Mouse (Mus musculus) MEL (cell line): ENCODE data around the gene Ear6. TPM values are rescaled to one million over a fixed set of nuclear protein-coding genes. Genes with fewer than 3 reads are reported as not detected.

Experiments used
- DNase-seq: peaks from one replicate; pipeline ENCODE4 v3.0.0; 2011; ENCODE audit warnings: low read depth, low spot score
- H3K27ac ChIP-seq: 2 replicates; pipeline ENCODE4 v1.5.1; 2012; ENCODE audit warnings: low read depth, mild to moderate bottlenecking, control low read depth, low read length, moderate library complexity; ENCODE audit not compliant: control insufficient read depth
- H3K27me3 ChIP-seq, 2 experiments: fragments of 150-350 bp in 1 of 2; sonication (generic) in 1 of 2; 2 replicates each; pipeline ENCODE4 v1.6.1; 2012; ENCODE audit warnings: low read length in 2 of 2, mild to moderate bottlenecking in 2 of 2, improper control_type of control experiment in 1 of 2, moderate library complexity in 1 of 2; ENCODE audit not compliant: insufficient read depth in 2 of 2, control insufficient read depth in 1 of 2
- H3K36me3 ChIP-seq, 2 experiments: 2 replicates each; pipeline ENCODE4 v1.6.1; 2012 to 2014; ENCODE audit warnings: low read length in 2 of 2, improper control_type of control experiment in 1 of 2, inconsistent platforms in 1 of 2, mild to moderate bottlenecking in 1 of 2; ENCODE audit not compliant: insufficient read depth in 2 of 2, control insufficient read depth in 1 of 2
- H3K4me1 ChIP-seq, 2 experiments: fragments of 150-350 bp in 1 of 2; sonication (generic) in 1 of 2; 2 replicates each; pipeline ENCODE4 v1.6.1; 2012; ENCODE audit warnings: low read length in 2 of 2, improper control_type of control experiment in 1 of 2, mild to moderate bottlenecking in 1 of 2; ENCODE audit not compliant: insufficient read depth in 2 of 2, control insufficient read depth in 1 of 2
- H3K4me3 ChIP-seq, 2 experiments: fragments of 150-350 bp in 1 of 2; sonication (generic) in 1 of 2; 2 replicates each; pipeline ENCODE4 v1.5.1; 2012; ENCODE audit warnings: low read depth in 2 of 2, low read length in 2 of 2, mild to moderate bottlenecking in 2 of 2, moderate library complexity in 2 of 2, control low read depth in 1 of 2, improper control_type of control experiment in 1 of 2; ENCODE audit not compliant: control insufficient read depth in 1 of 2, insufficient read depth in 1 of 2
- H3K79me2 ChIP-seq: 2 replicates; pipeline ENCODE4 v1.6.1; 2012; ENCODE audit warnings: mild to moderate bottlenecking, low read length, moderate library complexity; ENCODE audit not compliant: control insufficient read depth, poor library complexity, insufficient read depth
- H3K9ac ChIP-seq: 2 replicates; pipeline ENCODE4 v1.6.1; 2012; ENCODE audit warnings: low read depth, mild to moderate bottlenecking, control low read depth, low read length, moderate library complexity; ENCODE audit not compliant: control insufficient read depth, poor library complexity, severe bottlenecking
- H3K9me3 ChIP-seq: fragments of 150-350 bp; sonication (generic); replicated peaks from 2 replicates; pipeline ENCODE4 v1.6.1; 2012; ENCODE audit warnings: mild to moderate bottlenecking, low read length, improper control_type of control experiment, moderate library complexity; ENCODE audit not compliant: insufficient read depth
- BHLHE40 ChIP-seq: IDR thresholded peaks from 2 replicates; pipeline ENCODE4 v1.6.1; 2012; ENCODE audit warnings: low read depth, mild to moderate bottlenecking, inconsistent platforms, low read length, improper control_type of control experiment, borderline replicate concordance
- CHD2 ChIP-seq: IDR thresholded peaks from 2 replicates; pipeline ENCODE4 v1.6.1; 2011; ENCODE audit warnings: low read length, improper control_type of control experiment
- CTCF ChIP-seq, 3 experiments: IDR thresholded peaks in 2 of 3; conservative IDR thresholded peaks in 1 of 3; 2 replicates each; pipeline ENCODE4 v1.5.1; 2011 to 2012; ENCODE audit warnings: low read length in 3 of 3, low read depth in 2 of 3, mild to moderate bottlenecking in 2 of 3, improper control_type of control experiment in 1 of 3, inconsistent platforms in 1 of 3, mixed read lengths in 1 of 3, moderate library complexity in 1 of 3; ENCODE audit not compliant: control insufficient read depth in 1 of 3, insufficient read depth in 1 of 3, poor library complexity in 1 of 3, severe bottlenecking in 1 of 3
- ELF1 ChIP-seq: IDR thresholded peaks from 2 replicates; pipeline ENCODE4 v1.6.1; 2014; ENCODE audit warnings: low read depth, mild to moderate bottlenecking, inconsistent platforms, low read length, improper control_type of control experiment, moderate library complexity
- EP300 ChIP-seq, 2 experiments: IDR thresholded peaks; 2 replicates each; pipeline ENCODE4 v1.6.1; 2011; ENCODE audit warnings: improper control_type of control experiment in 2 of 2, low read length in 2 of 2, low read depth in 1 of 2, mild to moderate bottlenecking in 1 of 2
- GATA1 ChIP-seq: IDR thresholded peaks from 2 replicates; pipeline ENCODE4 v1.6.1; 2011; ENCODE audit warnings: low read depth, low read length, improper control_type of control experiment
- KAT2A ChIP-seq: conservative IDR thresholded peaks from 2 replicates; pipeline ENCODE4 v1.6.1; 2012; ENCODE audit warnings: low read depth, low read length, improper control_type of control experiment, inconsistent platforms
- MAFK ChIP-seq: IDR thresholded peaks from 2 replicates; pipeline ENCODE4 v1.6.1; 2011; ENCODE audit warnings: low read depth, mild to moderate bottlenecking, low read length, improper control_type of control experiment, borderline replicate concordance
- MYC ChIP-seq: IDR thresholded peaks from 2 replicates; pipeline ENCODE4 v1.6.1; 2011; ENCODE audit warnings: low read depth, mild to moderate bottlenecking, low read length, improper control_type of control experiment, moderate library complexity
- NELFE ChIP-seq: IDR thresholded peaks from 2 replicates; pipeline ENCODE4 v1.6.1; 2011; ENCODE audit warnings: low read depth, low read length, improper control_type of control experiment
- POLR2AphosphoS2 ChIP-seq: IDR thresholded peaks from 2 replicates; pipeline ENCODE4 v1.6.1; 2011; ENCODE audit warnings: low read length, improper control_type of control experiment
- RAD21 ChIP-seq: IDR thresholded peaks from 2 replicates; pipeline ENCODE4 v1.6.1; 2011; ENCODE audit warnings: mild to moderate bottlenecking, low read depth, low read length, improper control_type of control experiment
- TAL1 ChIP-seq: IDR thresholded peaks from 2 replicates; pipeline ENCODE4 v1.6.1; 2012; ENCODE audit warnings: mild to moderate bottlenecking, inconsistent platforms, low read length, moderate library complexity, mixed read lengths
- TCF12 ChIP-seq: IDR thresholded peaks from 2 replicates; pipeline ENCODE4 v1.6.1; 2014; ENCODE audit warnings: low read depth, mild to moderate bottlenecking, inconsistent platforms, low read length, improper control_type of control experiment, moderate library complexity
- USF1 ChIP-seq: IDR thresholded peaks from 2 replicates; pipeline ENCODE4 v1.6.1; 2014; ENCODE audit warnings: low read depth, mild to moderate bottlenecking, inconsistent platforms, low read length, improper control_type of control experiment, moderate library complexity
- ZMIZ1 ChIP-seq: IDR thresholded peaks from 2 replicates; pipeline ENCODE4 v1.6.1; 2012; ENCODE audit warnings: low read depth, mild to moderate bottlenecking, inconsistent platforms, low read length, improper control_type of control experiment, moderate library complexity
- ZNF384 ChIP-seq: IDR thresholded peaks from 2 replicates; pipeline ENCODE4 v1.6.1; 2012; ENCODE audit warnings: low read depth, mild to moderate bottlenecking, inconsistent platforms, low read length, improper control_type of control experiment
- polyA plus RNA-seq, 2 experiments: library from polyadenylated mRNA; stranded (reverse) in 1 of 2; unstranded in 1 of 2; fragments of >175 nt in 1 of 2; fragments of >200 nt in 1 of 2; gene quantifications; 2 replicates each; pipeline versions ENCODE4 v1.2.1 to v1.2.4; 2012; ENCODE audit warnings: low replicate concordance in 2 of 2, low read depth in 1 of 2; ENCODE audit not compliant: insufficient read length in 2 of 2, insufficient read depth in 1 of 2, missing spikeins in 1 of 2
- total RNA-seq: library from RNA; depleted of rRNA; stranded (reverse); fragments of 300-350 nt; gene quantifications from 2 replicates; pipeline ENCODE4 v1.2.3, GENCODE M21; 2012

Gene Ear6
- total and polyA plus RNA-seq, 3 experiments: not detected

DNA sequence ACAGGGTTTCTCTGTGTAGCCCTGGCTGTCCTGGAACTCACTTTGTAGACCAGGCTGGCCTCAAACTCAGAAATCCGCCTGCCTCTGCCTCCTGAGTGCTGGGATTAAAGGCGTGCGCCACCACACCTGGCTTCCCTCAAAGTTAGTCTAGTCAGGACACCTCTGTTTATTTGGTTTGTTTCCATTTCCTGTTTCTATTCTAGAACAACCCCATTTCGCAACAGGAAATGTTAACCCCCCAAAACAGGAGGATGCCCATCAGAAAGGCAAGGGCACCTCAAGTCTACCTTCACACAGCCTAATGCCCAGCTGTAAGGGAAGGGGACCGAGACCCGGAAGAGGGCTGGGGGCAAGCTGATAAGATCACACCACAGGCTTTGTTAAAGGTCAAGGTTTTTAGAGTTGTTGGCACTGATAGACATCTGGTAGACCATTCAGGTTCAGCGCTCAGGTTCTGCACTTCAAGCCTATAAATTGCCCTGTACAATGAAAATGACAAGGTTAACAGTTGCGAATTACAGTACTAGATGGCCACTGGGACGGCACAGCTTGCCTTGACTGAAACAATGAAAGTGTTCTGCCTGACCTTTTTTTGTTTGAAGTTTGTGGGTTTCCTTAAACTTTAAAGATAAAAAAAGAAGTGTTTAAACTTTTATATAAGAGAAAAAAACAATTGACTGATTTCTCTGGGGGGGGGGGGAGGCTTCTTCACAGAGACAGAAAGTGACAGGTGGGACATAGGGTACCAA lies 38.9 kb downstream of the Ear6 start, which contains the start of gene Slc39a2:
Gene Slc39a2, plus strand, starts transcription at position 699 of the 749 bp plus-strand sequence.
- H3K27me3 ChIP-seq: no peaks in the 10 kb centered on the region
- H3K36me3 ChIP-seq: peaks cover 0 to 8% of the 10 kb centered on the region in 2 experiments; a peak in 2 of 4 replicates
- H3K27ac ChIP-seq: no peak within 1 kb of the TSS
- DNase-seq: no peak
- no peaks in the 10 kb centered on the region for H3K79me2 ChIP-seq
- no peak within 1 kb of the TSS for H3K9ac ChIP-seq
- H3K9me3 ChIP-seq: no peaks in the 10 kb centered on the region
- TF ChIP-seq MAFK (no peak), POLR2AphosphoS2 (no peak), TCF12 (no peak), NELFE (no peak), KAT2A (no peak), ELF1 (no peak), RAD21 (no peak), USF1 (no peak), BHLHE40 (no peak), CTCF (IDR thresholded peaks at IDR 0.05 in 2 of 3, conservative IDR thresholded peaks at IDR 0.05 in 1 of 3; ENCODE audit: control insufficient read depth in 1 of 3, insufficient read depth in 1 of 3, low read depth in 2 of 3, low read length in 3 of 3, poor library complexity in 1 of 3, severe bottlenecking in 1 of 3) (no peak), CHD2 (no peak)
- H3K4me1 ChIP-seq: peaks cover 3 to 17% of the 10 kb centered on the region in 2 experiments; a peak in 3 of 4 replicates
- H3K4me3 ChIP-seq: no peak within 1 kb of the TSS

DNA sequence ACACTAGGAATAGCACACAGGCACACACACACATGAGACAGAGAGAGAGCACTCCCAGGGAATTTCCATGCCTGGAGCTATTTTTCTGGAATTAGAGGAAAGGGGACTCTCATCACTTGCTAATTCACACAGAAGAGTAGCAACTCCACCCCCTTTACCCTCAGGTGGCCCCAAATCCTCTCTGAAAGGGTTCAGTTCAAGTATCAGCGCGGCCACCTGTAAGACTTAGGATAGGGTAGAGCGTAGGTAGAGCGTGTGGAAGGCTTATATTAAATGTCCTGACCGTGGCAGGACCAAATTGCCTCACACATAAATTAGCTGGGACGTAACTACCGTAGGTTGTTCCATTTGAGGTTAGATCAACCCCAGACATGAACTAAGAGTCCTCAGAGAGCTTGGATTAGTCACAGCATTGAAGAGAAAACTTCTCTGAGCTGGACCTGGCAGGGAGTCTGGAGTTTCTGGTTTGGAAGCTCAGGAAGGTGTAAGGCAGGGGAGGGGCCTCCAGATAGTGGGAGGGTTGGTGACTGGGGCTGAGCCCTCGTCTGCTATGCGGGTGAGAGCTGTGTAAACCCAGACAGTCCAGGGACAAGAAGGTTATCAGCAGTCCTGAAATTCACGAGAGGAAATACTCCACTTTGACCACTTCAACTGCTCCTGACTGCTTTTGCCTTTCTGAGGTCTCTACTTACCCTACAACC lies 39.7 kb downstream of the Ear6 start:
- H3K27me3 ChIP-seq: no peaks in the 10 kb centered on the region
- H3K4me3 ChIP-seq: no peak overlapping the region
- H3K36me3 ChIP-seq: peaks cover 0 to 8% of the 10 kb centered on the region in 2 experiments; a peak in 2 of 4 replicates
- TF ChIP-seq ZNF384 (peak; percentile 42; the same call in 1 of the 2 replicates), ZMIZ1 (no peak)
- TF ChIP-seq, all 39 proteins: peak for 1
- Histone ChIP-seq H3K9ac (no peak overlapping the region), H3K79me2 (no peaks in the 10 kb centered on the region), H3K27ac (no peak overlapping the region), H3K9me3 (no peaks in the 10 kb centered on the region), H3K4me1 (peaks cover 3 to 17% of the 10 kb centered on the region in 2 experiments; a peak in 3 of 4 replicates)
- no peak for DNase-seq

DNA sequence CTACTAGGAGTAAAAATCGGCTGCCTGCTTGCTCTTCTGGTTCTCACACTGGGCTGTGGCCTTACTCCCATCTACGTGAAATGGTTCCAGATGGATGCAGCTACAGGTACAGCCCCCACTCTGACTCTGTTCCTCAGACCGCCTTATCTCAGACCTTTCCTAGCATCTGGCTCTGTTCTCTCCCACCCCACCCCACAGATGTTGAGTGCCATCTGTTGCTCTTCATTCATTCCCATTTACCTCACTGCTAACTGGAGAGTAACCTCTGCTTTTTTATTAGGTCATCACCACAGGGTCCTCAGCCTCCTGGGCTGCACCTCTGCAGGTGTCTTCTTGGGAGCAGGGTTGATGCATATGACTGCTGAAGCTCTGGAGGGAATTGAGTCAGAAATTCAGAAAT lies 40.3 kb downstream of the Ear6 start:
- no peak overlapping the region for H3K4me3 ChIP-seq
- DNase-seq: peak; percentile 31
- H3K79me2 ChIP-seq: no peaks in the 10 kb centered on the region
- no peak overlapping the region for H3K27ac ChIP-seq
- TF ChIP-seq TAL1 (peak; percentile 50), EP300 (IDR thresholded peaks at IDR 0.05; ENCODE audit: low read depth in 1 of 2, low read length in 2 of 2) (peak in 1 of 2 experiments; percentile 36; a peak in 1 of 4 replicates), GATA1 (0 out of 2 replicates have a peak, but pooled peaks have one; percentile 22), TCF12 (peak; percentile 53), MYC (no peak), CTCF (IDR thresholded peaks at IDR 0.05 in 2 of 3, conservative IDR thresholded peaks at IDR 0.05 in 1 of 3; ENCODE audit: control insufficient read depth in 1 of 3, insufficient read depth in 1 of 3, low read depth in 2 of 3, low read length in 3 of 3, poor library complexity in 1 of 3, severe bottlenecking in 1 of 3) (no peak)
- H3K4me1 ChIP-seq: peaks cover 3 to 17% of the 10 kb centered on the region in 2 experiments; a peak in 3 of 4 replicates
- no peak overlapping the region for H3K9ac ChIP-seq
- H3K36me3 ChIP-seq: peaks cover 0 to 8% of the 10 kb centered on the region in 2 experiments; a peak in 2 of 4 replicates
- H3K9me3 ChIP-seq: no peaks in the 10 kb centered on the region
- H3K27me3 ChIP-seq: no peaks in the 10 kb centered on the region
